Mouse (Mus musculus) c-Kit-positive CD71-positive TER-119-positive erythroid progenitor cells, embryonic 14.5 days (primary cell): ENCODE data around the gene Spag8.

ENCODE experiments used
- DNase-seq: peaks from one replicate; pipeline ENCODE4 v3.0.0-alpha.2; 2013; ENCODE audit warnings: low spot score

Gene Spag8

DNA sequence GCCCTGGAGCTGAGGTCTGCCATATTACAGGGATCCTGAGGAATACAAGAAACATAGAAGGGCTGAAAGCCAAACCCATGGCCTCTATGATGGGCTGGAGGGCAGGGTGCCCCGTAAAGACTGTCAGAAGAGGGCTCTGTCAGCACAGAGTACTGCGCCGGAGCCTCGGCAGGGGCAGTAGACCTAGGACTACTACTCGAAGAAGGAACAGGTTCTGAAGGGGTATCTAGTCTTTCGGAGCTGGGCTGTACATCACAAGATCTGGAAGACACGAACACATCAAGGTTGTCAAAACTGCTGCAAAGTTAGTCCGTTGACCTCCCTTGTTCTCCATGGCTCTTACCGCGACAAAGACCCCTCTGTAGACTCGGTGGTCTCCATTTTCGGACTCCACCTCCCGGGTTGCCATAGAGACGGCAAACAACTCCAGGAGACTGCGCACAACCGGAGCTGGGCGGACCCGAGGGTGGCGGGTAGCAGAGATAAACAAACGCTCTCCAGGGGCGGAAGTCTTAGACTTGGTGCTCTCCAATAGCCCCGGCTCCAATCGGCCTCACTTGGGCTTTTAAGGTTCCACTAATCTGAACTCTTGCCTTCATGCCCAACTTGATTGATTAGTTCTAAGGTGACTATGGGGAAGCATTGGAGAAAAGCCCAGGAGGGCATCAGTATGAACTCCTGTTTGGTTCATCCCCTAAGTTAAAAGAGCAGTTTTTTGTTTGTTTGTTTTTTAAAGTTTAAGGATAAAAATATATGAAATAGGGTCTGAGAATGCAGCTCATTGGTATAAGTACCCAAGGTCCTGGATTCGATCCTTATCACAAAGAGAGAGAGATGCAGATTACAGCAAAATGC is at the start of gene Spag8:
Spag8 (minus strand) TSS at position 434 of the 855 bp plus-strand sequence.
- DNase-seq: peak; percentile 57

- no peak for DNase-seq
Measured at GRCm38 (mm10) chr4:43700707-43701106, 47.3 kb upstream of the Spag8 start, which contains the start of gene Olfr70. Gene Olfr70, minus strand, starts transcription at chr4:43700807.

DNA sequence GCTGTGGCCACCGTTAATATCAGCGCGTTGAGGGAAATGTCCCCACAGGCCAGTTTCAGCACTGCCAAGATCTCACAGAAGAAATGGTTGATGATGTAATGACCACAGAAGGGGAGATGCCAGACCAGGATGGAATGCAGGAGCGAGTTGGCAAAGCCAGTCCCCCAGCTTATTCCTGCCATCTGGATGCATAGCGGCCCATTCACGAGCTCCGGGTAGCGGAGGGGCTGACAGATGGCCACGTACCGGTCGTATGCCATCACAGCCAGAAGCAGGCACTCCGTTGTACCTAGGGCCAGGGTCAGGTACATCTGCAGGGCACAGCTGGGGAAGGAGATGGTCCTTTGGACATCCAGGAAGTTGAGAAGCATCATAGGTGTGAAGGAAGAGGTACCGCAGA is 43.2 kb upstream of the Spag8 start:
- no peak for DNase-seq

DNA sequence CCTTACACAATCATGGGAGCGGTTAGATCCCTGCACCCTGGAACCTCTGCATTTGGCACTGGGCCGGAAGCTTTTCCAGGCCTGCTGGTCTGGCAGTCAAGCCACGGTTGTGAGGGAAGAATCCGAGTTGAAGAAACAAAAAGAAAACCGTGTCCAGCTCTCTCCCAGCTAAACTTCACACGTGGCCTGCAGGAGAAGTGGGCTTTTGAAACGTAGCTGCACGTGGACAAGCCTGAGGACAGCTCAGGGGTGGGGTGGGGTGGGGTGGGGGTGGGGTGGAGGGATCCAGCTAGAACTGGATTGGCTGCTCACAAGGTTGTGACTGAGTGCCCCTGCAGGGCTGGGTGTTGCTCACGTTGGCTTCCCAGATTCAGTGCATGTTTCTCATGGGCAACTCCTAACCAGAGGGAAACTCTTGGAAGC is 41.9 kb upstream of the Spag8 start:
- DNase-seq: no peak

DNA sequence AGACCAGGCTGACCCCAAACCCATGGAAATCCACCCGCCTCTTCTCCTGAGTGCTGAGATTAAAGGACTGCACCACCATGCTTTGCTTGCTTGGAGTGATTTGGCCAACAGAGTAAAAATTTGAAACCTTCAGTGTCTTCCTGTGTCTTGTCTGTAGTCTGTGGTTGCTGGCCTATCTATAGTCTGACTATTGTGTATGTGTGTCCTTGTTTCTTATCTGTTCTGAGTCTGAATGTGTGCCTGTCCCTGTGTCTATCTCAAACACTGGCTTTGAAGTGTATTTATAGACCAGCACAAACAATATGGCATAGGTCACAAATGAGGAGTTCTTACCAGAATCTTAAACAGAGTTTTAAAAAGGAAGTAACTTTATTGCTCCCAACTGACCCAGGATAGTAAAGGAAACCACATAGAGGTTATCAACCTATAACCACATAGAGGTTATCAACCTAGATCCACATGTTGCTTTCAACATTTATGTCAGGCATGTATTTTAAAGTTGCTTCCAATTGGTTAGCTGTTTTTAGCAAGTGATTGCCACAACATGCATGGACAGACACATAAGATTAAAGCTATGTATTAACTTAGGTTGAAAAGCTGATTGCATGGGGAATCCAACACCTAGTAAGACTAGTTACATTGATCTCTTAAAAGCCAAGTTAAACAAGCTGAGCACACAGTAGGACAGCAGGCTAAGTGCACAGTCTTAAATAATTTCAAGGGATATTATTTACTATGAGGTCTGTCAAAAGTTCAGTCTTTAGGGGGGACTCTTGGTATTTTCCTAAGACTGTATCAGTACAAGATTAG is 41.2 kb upstream of the Spag8 start:
- no peak for DNase-seq

DNA sequence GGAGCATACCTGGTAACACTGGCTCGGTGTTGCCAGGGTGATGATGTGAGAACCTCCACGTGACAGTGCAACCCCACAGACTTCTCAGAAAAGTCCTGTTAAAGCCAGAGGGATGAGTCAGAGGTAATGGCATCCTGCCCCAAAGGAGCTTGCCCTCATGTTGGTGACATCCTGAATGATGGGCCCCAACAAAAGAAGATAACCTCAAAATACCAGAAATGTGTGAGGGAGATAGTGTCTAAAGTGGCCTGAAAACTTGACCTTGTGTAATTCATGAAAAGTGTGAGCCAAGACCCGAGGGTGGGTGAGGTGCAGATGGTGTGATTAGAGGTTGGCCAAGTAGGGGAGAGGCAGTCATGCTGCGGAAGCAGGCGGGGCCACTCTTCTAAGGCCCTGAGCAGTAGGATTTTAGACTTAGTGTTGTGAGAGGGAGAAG is 40.4 kb upstream of the Spag8 start:
- no peak for DNase-seq

GRCm38 (mm10) chr4:43691026-43691425 is 37.6 kb upstream of the Spag8 start:
- no peak for DNase-seq

- DNase-seq: no peak
Measured at GRCm38 (mm10) chr4:43690021-43690420, 36.6 kb upstream of the Spag8 start.

- DNase-seq: no peak
Measured at GRCm38 (mm10) chr4:43679416-43680043, 26.1 kb upstream of the Spag8 start.

DNA sequence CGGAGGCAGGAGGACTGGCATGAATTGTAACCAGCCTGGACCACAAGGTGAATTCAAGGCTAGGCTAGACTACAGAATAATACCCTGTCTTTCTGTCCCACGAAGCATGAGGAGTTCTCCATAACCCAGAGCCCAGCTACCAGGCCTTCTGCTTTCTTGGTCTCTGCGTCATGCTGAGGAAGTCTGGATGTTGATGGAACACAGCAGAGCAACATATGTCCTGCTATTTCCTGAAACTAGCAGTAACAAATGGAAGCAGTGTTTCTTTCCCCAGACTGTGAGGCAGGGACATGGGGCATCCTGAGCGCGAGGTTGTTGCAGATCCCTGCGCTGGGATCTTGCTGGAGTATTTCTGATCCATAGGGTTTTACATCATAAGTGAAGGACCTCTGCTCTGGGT is 25.1 kb upstream of the Spag8 start:
- no peak for DNase-seq

- no peak for DNase-seq
Measured at GRCm38 (mm10) chr4:43675608-43676007, 22.2 kb upstream of the Spag8 start.

DNA sequence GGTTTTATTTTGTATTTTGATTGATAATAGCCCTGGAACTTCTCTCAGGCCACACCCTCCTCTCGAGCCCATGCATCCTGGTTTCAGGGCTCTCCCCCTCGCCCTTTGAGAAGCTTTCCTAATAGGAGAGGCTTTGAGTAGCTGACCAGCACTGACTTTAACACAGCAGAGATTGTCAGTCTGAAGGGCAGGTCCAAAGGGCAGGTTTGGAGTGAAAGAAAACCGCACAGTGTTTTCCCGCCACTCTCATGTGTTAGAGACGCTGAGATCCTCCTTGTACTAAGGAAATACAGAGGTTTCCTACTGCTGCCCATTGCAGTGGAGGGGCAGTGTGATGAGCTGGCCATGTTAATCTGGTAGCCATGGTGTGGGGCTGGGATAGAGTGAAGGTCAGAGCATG is 21.6 kb upstream of the Spag8 start:
- no peak for DNase-seq

- no peak for DNase-seq
Measured at GRCm38 (mm10) chr4:43673703-43674102, 20.3 kb upstream of the Spag8 start.

- DNase-seq: peak; percentile 85
Measured at GRCm38 (mm10) chr4:43672070-43672469, 18.7 kb upstream of the Spag8 start.

- DNase-seq: no peak
Measured at GRCm38 (mm10) chr4:43669428-43669794, 16.0 kb upstream of the Spag8 start.

- DNase-seq: peak; percentile 85
Measured at GRCm38 (mm10) chr4:43668782-43669427, 15.5 kb upstream of the Spag8 start, which contains the start of the genes Tmem8b and Fam221b. Gene Tmem8b, plus strand, starts transcription at chr4:43668971. Gene Fam221b, minus strand, starts transcription at chr4:43669145.

DNA sequence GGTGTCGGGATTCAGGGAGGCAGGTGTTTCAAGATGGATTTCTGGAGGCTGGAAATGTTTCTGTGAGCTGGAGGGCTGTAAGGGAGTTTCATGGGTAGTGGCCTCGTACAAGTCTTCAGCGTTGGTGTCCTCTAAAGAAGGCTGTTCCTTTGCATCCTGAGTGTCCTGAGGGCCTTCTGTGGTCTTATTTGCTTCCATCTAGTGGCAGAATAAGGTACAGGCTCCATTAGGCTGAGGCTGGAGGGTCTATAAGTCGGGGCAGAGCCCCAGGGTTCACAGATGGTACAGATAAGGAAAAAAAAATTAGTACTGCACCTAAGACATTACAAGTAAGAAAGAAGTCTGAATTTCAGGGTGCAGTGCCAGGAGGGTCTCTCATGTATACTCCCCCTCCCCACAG is 13.0 kb upstream of the Spag8 start:
- DNase-seq: no peak

DNA sequence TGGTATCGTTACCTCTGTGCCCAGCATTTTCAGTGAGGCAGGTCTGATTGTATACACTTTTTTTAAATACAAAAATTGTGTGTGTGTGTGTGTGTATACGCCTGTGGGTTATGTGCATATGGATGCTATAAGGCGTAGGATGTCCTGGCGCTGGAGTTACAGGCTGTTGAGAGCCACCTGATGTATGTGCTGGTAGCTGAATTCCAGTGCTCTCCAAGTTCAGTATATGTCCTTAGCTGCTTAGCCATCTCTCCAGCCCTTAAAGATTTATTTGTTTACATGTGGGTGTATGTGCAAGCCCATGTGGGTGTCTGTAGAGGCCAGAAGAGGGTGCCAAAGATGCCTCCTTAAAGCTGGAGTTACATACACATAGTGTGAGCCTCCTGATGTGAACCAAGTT is 3.8 kb upstream of the Spag8 start:
- DNase-seq: no peak

GRCm38 (mm10) chr4:43656339-43657109 is 3.1 kb upstream of the Spag8 start, which contains the start of gene Hint2:
Gene Hint2, minus strand, starts transcription at chr4:43656466.
- DNase-seq: peak; percentile 93

GRCm38 (mm10) chr4:43655656-43656338 is 2.4 kb upstream of the Spag8 start:
- peak; percentile 27 for DNase-seq
